ENCODE assay signal across 27 mouse cellular contexts in genomic region chr15:62116184-62116583, GRCm38 (mm10).
DNase-seq lines count a peak whose midpoint lies in the region; ATAC-seq and TF ChIP-seq lines count a peak whose summit lies in the region.
"Had no signal": no experiment of that assay in that cellular context is flagged by ENCODE, and none has a peak within 500 bp of the region (broad histone marks: within the 10 kb centered on the region; RNA-seq: fewer than 3 reads in every experiment).

No protein-coding gene starts in this region.

- TF ChIP-seq CTCF in liver, postnatal 0 days (IDR thresholded peaks at IDR 0.05; ENCODE audit: low read depth), result no peak
- no peak for TF ChIP-seq CTCF in embryonic fibroblast, embryonic 13.5 days (IDR thresholded peaks at IDR 0.05; ENCODE audit: borderline replicate concordance, insufficient read depth, low read length)

- H3K9me3 ChIP-seq in liver, embryonic 11.5 days (ENCODE audit: control insufficient read depth, low read length), result no peaks in the 10 kb centered on the region
- H3K9me3 ChIP-seq in liver, postnatal 0 days (ENCODE audit: low read length), result no peaks in the 10 kb centered on the region
- H3K9me3 ChIP-seq: G1E; heart, embryonic 12.5 days; heart, embryonic 15.5 days; hindbrain, embryonic 10.5 days; hindbrain, embryonic 13.5 days had no signal

- TF ChIP-seq POLR2A in embryonic fibroblast, embryonic 13.5 days (IDR thresholded peaks at IDR 0.05; ENCODE audit: low read depth, low read length), result no peak

- no peak for ATAC-seq in liver, embryonic 11.5 days (replicated peaks; ENCODE audit: low FRiP score)
- ATAC-seq in liver, postnatal 0 days, result no peak
- ATAC-seq: forebrain, embryonic 14.5 days; forebrain, postnatal 0 days; hindbrain, embryonic 16.5 days had no signal

- no peak overlapping the region for H3K4me2 ChIP-seq in liver, embryonic 11.5 days
- H3K4me2 ChIP-seq in liver, postnatal 0 days (ENCODE audit: low read depth, low read length), result no peak overlapping the region
- H3K4me2 ChIP-seq: heart, embryonic 12.5 days; heart, embryonic 15.5 days; hindbrain, embryonic 13.5 days had no signal

- H3K36me3 ChIP-seq in liver, embryonic 11.5 days (ENCODE audit: control insufficient read depth, insufficient read depth, low read length), result no peaks in the 10 kb centered on the region
- H3K36me3 ChIP-seq in liver, postnatal 0 days (replicated peaks; ENCODE audit: insufficient read depth, low read length), result no peaks in the 10 kb centered on the region
- H3K36me3 ChIP-seq: heart, embryonic 12.5 days; heart, embryonic 15.5 days; hindbrain, embryonic 10.5 days; hindbrain, embryonic 13.5 days had no signal

- no peaks in the 10 kb centered on the region for H3K27me3 ChIP-seq in liver, embryonic 11.5 days (replicated peaks; ENCODE audit: control insufficient read depth, insufficient read depth, low read length)
- no peaks in the 10 kb centered on the region for H3K27me3 ChIP-seq in liver, postnatal 0 days (ENCODE audit: insufficient read depth, low read length)
- H3K27me3 ChIP-seq: CH12.LX; heart, embryonic 12.5 days; heart, embryonic 15.5 days; hindbrain, embryonic 13.5 days had no signal

- H3K4me3 ChIP-seq in liver, embryonic 11.5 days (ENCODE audit: low read depth, low read length), result no peak overlapping the region
- no peak overlapping the region for H3K4me3 ChIP-seq in liver, postnatal 0 days (ENCODE audit: low read depth, low read length)
- no peak overlapping the region for H3K4me3 ChIP-seq in embryonic fibroblast, embryonic 13.5 days (ENCODE audit: insufficient read depth, low read length)
- H3K4me3 ChIP-seq: gastrocnemius, adult 2 months; heart, embryonic 12.5 days; heart, embryonic 15.5 days; hindbrain, embryonic 10.5 days; hindbrain, embryonic 13.5 days had no signal

- 44% methylated on average over 1 of the region's 1 CpGs for WGBS in liver, embryonic 11.5 days
- 46% methylated on average over 1 of the region's 1 CpGs for WGBS in liver, postnatal 0 days (ENCODE audit: insufficient replicate concordance)

- no peak for DNase-seq in liver, embryonic 11.5 days (ENCODE audit: low spot score)
- no peak for DNase-seq in liver, postnatal 0 days
- DNase-seq in 416B (ENCODE audit: low read depth), result peak; percentile 72
- DNase-seq in adrenal gland, postnatal 10 days, result no peak
- DNase-seq in ovary, postnatal 36 days (ENCODE audit: low spot score), result no peak
- DNase-seq: adrenal gland, adult 2 months; adrenal gland, postnatal 25 days; B cell, adult 2 months; cerebellum, adult 11-12 months; cerebellum, adult 8-10 months; cerebellum, postnatal 10 days; cerebellum, postnatal 36 days; forebrain, postnatal 0 days; gastrocnemius, adult 2 months; gastrocnemius, postnatal 14 days; heart, adult 11 months; heart, postnatal 10 days; heart, postnatal 36 days had no signal

- H3K27ac ChIP-seq in liver, embryonic 11.5 days (ENCODE audit: low read depth, low read length), result 0 out of 2 replicates have a peak overlapping the region, but pooled peaks have one; percentile 22
- H3K27ac ChIP-seq in liver, postnatal 0 days (ENCODE audit: low read depth), result no peak overlapping the region
- H3K27ac ChIP-seq in embryonic fibroblast, embryonic 13.5 days (ENCODE audit: insufficient read depth, low read length), result peak overlapping the region; percentile 92; the same call in 1 of the 2 replicates
- H3K27ac ChIP-seq: gastrocnemius, adult 2 months; heart, embryonic 15.5 days; hindbrain, embryonic 10.5 days; hindbrain, embryonic 13.5 days had no signal

- H3K9ac ChIP-seq in liver, embryonic 11.5 days (ENCODE audit: low read depth, low read length), result no peak overlapping the region
- no peak overlapping the region for H3K9ac ChIP-seq in liver, postnatal 0 days (replicated peaks)
- H3K9ac ChIP-seq: forebrain, postnatal 0 days; heart, embryonic 12.5 days; heart, embryonic 15.5 days; hindbrain, embryonic 13.5 days had no signal

- peaks cover 58% of the 10 kb centered on the region for H3K4me1 ChIP-seq in liver, embryonic 11.5 days (replicated peaks; ENCODE audit: control insufficient read depth, insufficient read depth, low read length)
- peaks cover 22% of the 10 kb centered on the region for H3K4me1 ChIP-seq in liver, postnatal 0 days (ENCODE audit: insufficient read depth)
- H3K4me1 ChIP-seq in embryonic fibroblast, embryonic 13.5 days (ENCODE audit: control insufficient read depth, insufficient read depth, low read length), result peaks cover 43% of the 10 kb centered on the region
- H3K4me1 ChIP-seq: hindbrain, embryonic 13.5 days had no signal

- no peak for TF ChIP-seq EP300 in liver, postnatal 0 days (IDR thresholded peaks at IDR 0.05; ENCODE audit: low read depth)
